Mouse (Mus musculus) neutrophil, adult 5-6 weeks (primary cell): ENCODE measurements around the gene Tbkbp1. TPM values are rescaled to one million over a fixed set of nuclear protein-coding genes. Genes with fewer than 3 reads are reported as not detected.

ENCODE experiments used
- ATAC-seq: fragments of 151-379, 151-347 bp; 2 replicates; pipeline ENCODE4 v1.8.0; 2017; ENCODE audit warnings: mild to moderate bottlenecking, moderate TSS enrichment; ENCODE audit not compliant: insufficient number of reproducible peaks, poor library complexity, low FRiP score, severe bottlenecking; ENCODE audit errors: extremely low read depth
- total RNA-seq: library from RNA; stranded (forward); fragments of 200-1000 nt; gene quantifications from 2 replicates; pipeline ENCODE4 v1.2.3, GENCODE M21; 2017

Gene Tbkbp1
- total RNA-seq, 1 experiment from 2014 or later: 13.2 TPM

DNA sequence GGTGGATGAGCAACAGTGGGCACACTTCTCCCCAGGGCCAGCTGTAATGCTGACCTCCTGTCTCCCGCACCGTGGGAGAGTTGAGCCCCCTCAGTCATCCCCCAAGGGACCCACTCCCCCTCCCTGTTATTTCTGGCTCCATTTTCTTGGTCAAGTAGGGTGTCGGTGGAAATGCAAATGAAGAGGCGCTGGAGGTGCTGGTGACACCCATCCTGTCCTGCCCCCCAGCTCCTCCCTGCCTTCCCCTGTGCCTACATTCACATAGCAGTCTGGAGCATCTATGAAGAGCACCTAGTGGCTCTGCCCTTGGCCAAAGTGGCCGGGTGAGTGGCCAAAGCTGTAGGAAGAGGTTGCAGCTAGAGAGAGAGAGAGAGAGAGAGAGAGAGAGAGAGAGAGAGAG lies 18.0 kb downstream of the Tbkbp1 start:
- ATAC-seq: peak; percentile 67

DNA sequence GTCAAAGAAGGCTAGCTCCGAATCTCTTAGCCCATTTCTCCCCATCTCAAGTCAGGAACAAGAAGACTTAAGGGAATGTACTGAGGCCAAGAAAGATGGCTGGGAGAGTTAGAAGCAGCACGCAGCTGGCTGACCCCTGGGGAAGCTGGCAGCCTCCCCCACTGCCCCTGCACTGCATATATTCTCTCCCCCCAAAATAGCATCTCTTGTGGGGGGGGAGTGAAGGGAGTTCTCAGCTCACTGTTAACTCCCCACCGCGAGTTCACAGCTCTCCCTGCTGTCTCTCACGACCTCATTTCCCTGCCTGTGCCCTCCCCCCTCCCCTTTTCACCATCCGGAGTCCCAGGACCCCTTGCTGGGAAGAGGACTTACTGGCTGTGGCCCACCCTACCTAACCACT lies 19.1 kb downstream of the Tbkbp1 start:
- ATAC-seq: no peak

DNA sequence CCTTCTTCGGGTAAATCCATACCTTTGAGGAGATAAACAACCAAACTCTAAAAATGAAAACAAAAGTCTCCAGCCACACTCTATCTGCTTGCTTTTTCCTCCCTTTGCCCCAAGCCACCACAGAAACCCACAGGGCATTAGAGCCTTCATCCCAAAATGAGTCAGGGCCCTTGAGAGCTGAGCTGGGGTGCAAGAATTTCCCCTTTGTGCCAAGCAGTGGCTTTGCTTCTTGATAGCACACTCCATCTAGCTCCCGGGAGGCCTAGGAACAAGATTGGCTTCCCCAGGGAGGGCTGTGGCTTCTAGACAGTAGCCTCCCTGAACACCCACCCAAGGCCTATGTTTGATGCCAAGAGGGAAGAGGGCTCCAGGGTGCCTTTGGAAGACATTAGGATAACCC lies 19.6 kb downstream of the Tbkbp1 start:
- no peak for ATAC-seq

DNA sequence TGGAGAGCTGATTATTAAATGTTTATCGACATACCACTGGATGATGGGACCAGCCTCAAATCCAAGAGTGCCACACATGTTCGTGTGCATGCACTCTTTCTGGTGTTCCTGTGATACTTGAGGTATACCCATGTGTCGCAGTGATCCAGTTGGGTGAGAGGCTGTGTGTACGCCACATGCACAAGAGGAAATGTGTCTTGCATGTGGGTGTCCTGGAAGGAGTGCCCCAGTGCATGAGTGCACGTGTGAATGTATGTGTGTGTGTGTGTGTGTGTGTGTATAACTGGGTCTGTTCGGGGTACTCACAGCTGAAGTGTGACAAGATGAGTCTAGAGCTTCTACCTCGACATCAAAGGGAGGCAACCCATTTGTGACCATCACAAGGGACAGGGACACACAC lies 21.0 kb downstream of the Tbkbp1 start:
- ATAC-seq: no peak

DNA sequence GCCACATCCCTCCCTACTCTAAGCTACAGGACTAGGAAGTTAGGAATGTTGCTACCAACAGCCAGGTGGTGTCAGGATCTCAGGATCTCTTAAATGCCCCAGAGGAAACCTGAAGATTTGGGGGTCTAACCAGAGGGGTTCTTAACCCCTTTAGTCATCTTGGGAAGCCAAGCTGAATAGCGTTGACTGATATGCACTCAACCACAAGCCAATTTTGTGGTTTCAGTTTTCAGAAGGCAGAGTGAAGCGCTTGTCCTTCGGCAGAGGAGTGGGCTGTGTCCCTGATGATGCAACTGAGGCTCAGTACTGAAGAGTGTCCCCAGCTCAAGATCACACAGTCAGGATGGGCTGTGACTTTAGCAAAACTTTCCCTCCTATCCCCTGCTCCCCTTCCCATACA lies 22.3 kb downstream of the Tbkbp1 start:
- no peak for ATAC-seq

DNA sequence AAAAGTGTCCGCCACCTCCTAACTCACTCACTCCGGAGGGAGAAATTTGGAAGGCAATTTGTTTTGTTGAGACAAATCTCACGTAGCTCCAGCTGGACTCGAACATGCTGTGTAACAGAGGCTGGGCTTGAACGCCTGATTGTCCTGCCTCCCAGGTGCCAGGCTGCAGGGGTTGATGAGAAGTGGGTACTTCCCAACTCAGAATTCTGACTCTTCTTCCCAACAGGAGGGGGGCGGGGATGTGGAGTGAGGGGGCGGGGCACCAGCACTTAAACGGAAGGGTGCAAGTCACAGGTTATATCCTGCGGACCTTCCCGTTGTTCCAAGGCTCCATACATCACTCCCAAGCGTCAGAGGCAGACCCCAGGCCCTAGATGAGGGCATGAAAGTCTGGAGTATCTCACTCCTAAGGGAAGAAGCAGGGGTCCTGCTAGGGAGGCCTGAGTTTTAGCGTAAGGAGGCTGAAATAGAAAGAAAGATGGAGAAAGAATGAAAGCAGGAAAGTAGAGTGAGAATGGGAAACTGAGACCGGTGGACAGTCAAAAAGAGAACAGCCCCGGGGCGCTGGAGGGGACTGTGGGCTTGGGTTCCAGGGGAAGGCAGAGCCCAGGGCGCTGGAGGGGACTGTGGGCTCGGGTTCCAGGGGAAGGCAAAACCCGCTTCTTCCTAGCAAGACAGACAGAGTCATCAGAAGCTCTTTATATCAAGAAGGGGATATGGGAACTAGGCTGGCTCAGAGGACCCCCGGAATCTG lies 23.6 kb downstream of the Tbkbp1 start:
- ATAC-seq: no peak

DNA sequence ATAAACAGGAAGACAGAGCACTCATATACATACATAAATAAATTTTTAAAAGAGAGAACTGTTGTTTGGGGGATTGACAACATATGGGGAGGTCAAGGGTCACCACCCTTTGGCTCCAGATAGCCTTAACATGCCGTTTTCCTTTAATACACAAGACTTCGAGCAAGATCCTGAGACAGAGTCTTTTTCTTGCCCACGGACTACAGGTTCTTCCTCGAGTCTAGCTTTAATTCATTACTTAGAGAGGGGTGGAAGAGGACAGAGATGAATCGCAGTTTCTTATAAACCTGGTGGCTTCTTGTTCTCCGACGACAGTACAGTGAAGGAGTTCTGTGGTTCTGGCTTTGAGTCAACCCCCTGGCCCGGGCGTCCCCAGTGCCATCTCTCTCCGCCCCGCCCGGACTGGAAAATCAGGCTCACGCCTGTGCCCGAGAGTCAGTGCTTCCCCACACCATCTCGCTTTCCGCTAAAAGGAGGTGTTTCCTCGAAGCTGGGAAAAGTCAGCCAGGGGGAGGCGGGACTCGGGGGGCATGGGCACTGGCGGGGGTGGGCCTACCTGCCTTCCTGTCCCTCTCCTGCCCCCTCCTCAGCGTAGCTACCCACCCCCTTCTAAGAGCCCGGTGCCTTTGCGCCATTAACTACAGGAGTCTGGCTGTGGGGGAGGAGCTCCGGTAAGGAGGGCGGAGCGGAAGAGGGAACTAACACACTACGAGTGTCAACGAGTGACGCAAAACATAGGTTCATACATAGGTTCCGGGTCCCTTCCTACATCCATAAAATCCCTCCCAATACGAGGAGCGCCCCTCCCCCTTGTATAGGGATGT lies 24.4 kb downstream of the Tbkbp1 start:
- ATAC-seq: peak; percentile 83

DNA sequence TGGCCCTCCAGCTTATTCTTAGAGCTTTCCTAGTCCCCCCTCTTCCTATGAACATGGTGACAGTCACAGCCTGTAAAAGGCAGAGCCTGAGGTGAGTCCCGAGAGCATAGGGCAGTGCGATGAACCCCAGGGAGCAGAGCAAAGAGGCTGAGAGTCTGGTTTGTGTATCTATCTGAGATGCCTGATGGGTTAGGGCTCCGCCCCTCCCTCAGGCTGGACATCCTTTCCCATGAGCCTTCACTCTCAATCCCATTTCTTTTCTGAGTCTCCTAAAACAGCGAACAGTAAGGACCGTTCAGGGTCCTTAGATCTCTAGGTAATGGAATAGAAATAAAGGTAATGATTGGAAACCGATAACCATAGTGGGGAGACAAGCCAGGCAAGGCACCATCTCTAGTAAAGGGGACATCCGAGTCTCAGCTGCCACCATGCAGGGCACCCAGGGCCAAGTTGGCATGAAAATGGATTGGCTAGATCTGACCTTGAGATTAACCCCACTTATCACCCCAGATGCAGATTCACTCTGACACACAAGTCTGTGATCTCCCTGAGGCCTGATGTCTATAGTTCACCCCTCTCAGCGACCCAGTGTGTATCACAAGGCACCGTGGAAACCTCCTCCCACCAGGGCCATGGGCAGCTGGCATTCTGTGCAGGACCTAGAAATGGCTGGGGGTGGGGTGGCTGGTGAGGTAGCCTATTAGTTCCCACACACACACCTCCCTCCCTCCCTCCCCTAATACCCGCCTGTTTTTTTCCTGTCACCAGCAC lies 26.8 kb downstream of the Tbkbp1 start:
- ATAC-seq: no peak

DNA sequence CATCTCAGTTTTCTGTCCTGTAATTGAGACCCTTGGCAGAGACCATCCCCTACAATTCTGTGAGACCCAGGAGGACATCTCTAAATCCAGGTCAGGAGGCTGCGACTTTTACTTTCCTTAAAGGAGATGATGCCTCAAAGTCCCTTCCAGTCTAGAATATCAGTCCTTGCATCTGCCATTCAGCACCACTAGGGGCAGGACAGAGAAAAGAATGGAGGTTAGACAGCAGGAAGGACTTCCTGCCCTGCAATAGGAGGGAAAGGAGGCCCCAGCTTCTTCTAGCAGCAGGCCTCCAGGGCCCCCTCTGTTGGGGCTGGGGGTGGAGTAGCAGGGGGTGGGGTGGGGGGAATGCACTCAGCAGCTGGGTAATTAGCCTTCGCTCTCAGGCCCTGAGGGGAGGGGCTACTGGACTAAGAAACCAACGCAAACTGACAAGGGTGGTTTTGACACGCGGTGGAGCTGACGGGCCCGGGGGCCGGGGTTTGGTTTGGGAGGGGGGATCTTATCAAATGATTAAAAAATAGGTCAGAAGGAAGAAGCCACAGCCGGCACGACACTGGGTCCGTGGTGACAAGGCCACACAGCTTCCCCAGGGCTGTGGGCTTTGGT lies 27.9 kb downstream of the Tbkbp1 start:
- peak; percentile 35; the same call in 1 of the 2 replicates for ATAC-seq

DNA sequence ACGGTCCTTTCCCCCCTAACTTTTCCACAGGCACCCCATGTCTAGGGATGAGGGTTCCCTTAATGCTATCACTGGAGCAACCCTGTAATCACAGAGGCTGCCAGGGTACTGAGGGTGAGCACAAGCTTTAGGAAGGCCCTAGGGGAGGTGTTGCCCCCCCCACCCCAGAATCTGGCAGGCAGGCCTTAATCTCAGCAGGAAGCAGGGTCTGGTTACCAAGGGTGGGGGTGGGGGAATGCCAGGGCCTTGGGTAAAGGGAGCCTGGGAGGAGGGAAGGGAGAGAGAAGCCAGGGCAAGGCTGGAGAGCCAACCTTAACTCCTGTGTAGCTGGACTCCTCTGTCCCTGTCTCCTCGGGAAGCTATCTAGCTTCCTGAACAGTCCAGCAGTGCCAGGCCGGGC lies 30.7 kb downstream of the Tbkbp1 start:
- ATAC-seq: no peak

DNA sequence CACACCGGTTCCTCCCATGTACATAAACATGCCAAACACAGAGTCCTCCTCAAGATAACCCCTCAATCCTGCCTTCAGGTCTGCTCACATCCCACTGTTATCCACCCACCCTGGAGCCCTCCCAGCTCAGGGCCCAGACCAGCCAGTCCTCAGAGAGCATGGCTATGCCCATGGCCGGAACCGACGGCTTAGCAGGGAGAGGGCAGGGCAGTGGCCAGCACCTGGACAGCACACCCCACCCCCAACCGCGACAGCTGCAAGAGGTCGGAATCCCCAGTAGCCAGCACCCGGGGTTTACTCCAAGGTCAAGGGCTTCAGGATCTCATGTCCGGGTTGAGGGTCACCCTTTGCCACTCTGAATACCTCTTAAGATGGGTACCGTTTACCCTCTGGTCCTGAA lies 31.1 kb downstream of the Tbkbp1 start:
- no peak for ATAC-seq

DNA sequence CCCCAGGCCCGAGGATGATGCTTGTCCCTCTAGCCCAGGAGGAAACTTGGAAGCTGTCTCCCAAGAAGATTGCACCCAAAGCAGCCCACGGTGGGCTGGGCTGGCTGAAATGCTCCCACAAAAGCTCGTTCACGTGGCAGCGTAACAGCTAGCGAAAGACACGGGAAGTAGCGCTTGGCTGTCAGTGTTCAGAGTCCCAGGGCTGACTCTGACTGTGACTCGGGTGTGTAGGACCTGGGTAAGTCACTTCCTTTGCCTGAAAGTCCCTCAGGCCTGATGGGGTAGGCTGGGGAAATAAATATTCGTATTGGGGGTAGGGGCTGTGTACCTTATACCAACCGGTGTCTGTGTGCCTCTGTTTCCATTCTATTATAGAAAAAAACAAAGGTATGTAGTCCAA lies 35.5 kb downstream of the Tbkbp1 start:
- ATAC-seq: peak; percentile 41; the same call in 1 of the 2 replicates

DNA sequence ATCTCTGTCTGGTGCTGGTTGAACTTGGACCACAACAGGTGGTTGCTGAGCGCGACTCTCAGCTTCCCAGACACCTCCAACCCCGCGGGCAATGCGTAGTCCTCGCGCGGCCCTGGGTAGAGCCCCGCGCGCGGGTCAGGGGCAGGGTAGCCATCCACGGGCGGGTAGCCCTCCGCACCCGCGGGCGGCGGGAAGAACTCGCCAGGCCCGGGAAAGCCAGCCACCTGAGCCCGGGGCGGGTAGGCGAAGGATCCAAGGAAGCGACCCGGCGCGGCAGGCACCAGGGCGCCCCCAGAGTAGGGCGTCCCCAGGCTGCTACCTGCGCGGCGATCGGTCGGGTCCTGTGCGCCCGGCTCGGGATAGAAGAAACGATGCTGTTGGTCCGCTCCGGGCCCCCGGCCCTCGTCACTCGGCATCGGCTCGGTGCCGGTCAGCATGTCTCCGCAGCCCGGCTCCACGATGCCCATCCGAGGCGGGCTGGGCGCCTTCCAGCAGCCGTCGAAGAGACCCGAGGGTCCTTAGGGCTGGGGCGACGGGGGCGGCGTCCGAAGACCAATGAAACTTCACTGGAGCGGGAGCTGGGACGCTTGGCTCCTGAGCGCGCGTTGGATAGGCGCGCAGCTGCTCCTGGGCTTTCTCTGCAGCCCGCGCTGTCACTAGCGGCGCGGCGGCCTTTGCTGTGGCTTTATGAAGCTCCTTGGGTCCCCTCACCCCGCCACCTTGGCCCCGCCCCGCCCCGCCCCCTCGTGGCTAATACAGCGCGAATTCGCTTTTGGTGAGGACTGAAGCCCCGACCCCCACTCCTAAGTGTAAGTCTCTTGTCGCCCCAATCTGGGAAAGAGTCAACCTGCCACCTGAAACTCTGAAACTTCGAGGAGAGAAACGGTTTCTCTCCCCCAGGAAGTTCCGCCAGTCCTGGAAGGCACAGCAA lies 36.4 kb downstream of the Tbkbp1 start, which contains the start of gene Tbx21:
Gene Tbx21, minus strand, starts transcription at position 661 of the 931 bp plus-strand sequence.
- ATAC-seq: peak; percentile 4; the same call in 1 of the 2 replicates

DNA sequence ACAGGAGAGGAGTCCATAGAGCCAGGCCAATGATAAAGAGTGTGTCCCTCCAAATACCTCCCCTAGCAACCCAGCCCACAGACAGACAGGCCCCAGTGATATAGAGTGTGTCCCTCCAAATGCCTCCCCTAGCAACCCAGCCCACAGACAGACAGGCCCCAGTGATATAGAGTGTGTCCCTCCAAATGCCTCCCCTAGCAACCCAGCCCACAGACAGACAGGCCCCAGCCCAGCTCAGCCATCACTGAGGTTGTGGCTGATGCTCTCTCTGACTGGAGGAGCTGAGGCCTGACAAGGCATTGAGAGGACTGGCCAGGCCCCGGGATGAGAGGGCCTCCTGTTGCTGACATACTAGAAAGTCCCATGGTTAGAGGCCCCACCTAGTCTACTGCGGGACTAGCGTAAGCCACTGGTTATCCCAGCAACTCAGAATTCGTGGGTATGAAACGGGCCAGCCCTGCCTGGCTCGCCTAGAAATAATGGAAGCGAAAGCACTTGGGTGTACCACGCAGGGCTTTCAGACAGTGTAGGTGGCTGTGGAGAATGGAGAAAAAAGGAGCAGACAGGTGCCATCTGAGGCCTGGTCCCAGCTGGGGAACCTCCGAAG lies 38.7 kb downstream of the Tbkbp1 start:
- no peak for ATAC-seq

DNA sequence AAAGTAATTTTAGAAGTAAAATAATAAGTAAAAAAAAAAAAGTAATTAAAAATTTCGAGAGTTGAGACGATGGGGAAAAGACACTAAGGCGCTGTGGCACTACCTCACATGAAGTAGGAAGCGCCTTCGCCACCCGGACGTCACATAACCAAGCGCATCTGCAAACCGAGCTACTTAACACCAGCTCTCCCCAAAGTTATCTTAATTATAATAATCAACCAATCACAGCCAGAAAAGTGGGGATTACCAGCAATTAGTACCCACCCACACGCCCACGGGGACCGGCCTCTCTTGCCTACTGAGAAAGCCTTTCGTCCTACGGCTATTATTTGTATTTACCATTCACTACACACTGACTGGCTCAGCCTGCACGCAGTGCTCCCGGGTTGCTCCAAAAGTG lies 42.3 kb downstream of the Tbkbp1 start:
- ATAC-seq: no peak

DNA sequence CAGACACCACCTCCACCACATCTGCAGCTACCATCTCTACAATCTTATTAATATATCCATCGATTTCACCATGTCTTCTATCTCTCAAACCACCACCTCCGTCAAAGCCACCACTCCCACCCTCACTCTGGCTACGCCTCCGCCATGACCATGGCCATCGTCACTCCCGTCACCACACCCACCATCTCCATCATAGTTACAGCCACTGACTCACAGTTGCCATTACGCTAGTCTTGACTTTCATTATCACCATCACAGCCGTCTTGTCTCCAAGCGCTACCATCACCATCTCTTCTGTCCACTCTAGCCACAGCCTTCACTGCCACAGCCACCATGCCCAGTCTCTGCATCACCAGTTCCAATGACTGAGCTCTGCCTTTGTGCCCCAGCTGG lies 47.2 kb downstream of the Tbkbp1 start:
- ATAC-seq: no peak

DNA sequence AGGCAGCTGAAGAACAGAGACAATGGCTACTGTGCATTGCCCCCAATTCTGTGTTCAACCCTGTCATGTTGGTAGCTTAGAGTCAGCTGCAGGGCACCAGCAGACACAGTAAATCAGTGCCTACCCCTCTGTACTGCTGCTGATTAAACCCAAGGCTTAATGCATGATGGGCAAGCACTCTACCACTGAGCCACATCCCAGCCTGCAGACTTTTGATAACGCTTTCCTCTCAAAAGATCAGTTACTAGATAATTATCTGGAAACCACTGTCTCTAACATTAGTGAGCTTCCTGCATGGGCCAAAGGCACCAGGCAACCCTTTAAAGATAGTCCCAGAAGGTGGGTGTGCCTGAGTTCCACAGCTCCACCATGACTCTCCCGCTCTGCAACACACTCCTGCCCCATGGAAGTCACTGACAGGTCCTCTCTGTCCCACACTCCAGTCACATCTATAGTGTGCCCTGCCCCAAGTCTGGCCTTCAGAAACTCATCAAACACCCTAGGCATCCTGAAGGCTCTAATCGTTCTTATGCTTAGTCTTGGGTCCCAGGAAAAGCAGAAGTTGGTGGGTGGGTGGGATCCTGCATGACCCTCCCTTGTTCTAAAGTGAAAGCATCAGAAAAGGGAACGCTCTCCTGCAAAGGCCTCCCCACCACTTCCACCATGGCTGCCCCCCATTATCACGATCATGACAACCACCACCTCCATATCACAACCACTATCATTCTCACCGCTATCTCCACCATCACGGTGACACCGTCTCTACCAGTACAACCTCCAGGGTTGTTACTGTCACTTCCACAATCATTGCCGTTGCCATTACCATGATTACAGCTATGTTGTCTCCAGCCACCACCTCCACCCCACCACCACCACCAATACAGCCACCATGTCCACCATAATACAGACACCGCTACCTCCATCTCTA lies 47.9 kb downstream of the Tbkbp1 start:
- ATAC-seq: no peak
